Mouse (Mus musculus) frontal cortex, postnatal 10 days (tissue): Measurements from ENCODE around the gene Naaladl2.
"Not testable (repeated sequence)": the region's sequence is repeated elsewhere in the genome, so short reads cannot be mapped to it uniquely, and the experiment has no call there.

ENCODE experiments used
- DNase-seq, 2 experiments: peaks; one replicate each; pipeline ENCODE4 v3.0.0; 2022; ENCODE audit warnings: low spot score in 2 of 2, mixed read lengths in 1 of 2

The Naaladl2 gene

DNA sequence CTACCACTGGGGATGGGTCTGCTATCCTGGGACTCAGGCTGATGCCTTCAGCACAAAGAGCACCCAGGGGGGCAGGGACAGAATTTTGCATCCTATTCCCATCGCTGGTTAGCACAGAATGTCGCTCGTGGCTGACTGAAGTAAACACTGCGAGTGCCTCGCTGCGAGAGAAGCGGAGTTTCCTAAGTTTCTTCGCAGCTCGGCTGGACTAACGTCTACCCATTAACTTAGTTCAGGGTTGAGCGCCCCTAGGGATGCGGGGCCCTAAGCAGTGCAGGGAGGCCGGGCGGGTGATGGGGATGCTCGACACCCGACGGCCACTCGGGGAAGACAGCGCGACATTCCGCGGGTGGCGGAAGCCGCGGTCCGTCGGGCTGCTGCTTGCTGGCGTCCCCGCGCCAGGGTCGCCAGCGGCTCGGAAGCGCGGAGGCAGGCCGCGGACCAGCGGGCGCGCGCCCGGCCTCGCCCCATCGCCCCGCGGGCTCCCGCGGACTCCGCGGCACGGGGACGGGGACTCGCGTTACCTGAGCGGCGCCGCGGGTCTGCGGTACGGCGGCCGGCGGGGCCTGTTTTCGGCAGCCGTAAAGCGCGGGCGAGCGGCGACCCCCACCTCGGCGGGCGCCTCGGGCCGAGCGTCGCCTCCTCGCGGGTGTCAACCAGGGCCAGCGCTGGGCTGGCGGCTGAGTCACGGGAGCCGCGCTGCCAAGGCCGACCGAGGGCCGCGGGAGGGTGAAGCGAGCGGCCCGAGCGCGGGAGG lies at the start of gene Naaladl2:
Gene Naaladl2, minus strand, starts transcription at position 707 of the 757 bp plus-strand sequence.
- DNase-seq = peak; percentile 55 to 70

DNA sequence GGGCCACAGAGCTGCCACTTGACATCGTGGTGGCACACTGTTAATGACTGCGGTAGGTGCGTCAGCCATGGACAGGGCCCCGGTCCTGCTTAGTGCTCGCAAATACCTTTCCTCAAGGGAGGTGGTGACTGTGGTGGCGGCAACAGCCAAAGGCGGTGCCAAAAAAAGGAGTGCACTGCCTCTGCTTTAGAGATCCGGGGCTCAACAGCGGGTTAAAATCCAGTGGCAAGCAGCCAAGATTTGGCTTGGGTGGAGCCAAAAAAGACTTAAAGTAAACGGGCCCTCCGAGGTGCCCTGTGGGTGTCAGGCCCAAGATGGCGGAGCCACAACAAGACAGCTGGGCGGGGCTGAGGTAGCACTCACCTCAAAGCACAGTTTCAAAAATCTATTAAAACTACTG lies 7.7 kb upstream of the Naaladl2 start:
- no peak for DNase-seq

DNA sequence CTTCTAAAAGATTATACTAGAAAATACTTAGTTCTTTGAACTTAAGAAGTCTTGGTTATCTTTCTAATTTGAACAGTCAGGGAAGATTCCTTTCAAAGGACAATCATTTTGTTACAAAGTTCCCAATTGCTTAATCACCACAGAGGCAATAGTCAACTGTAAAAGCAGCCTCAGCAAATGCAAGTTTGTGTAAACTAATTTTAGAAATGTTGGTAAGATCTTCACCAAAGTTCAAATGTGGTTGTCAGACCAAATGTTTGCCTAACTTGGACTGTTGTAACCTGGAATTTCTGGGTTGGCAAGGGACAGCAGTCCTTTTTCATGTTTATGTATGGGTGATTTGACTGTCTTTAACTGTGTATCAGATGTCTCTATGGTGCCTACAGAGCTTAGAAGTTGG lies 3.2 kb upstream of the Naaladl2 start:
- no peak for DNase-seq

DNA sequence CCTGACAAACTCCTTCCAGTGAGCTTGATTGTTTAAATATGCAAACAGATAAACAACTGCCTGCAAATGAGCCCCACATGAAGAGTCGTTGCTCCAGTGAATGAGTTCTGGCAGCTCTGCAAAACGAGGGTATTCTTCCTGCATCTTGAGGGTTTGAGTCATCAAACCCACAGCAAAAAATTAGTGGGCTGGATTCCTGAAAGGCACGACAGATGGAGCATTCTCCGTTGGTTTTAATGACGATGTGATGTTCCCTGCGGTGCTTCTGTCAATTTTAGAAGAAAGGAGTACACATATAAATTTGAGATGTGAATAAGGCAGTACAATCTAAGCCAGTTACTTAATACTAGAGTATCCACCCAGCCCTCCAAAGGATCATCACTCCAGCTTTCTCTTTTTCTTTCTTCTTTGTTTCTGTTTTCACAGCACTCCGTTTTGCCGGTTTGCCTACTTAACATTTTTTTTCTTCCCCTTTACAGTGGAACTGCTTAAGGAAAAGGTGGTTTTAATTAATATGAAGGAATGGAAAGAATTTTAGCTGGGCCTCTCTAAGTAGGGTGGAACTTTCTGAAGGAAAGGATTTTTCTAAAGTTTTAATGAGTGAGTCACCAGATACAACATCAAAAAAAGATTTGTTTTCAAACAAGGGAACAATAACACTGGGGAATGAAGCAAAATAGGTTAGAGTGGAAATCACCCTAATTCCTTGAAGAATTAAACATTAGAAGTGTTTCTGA lies 1.1 kb upstream of the Naaladl2 start:
- peak; percentile 10 to 12 for DNase-seq

DNA sequence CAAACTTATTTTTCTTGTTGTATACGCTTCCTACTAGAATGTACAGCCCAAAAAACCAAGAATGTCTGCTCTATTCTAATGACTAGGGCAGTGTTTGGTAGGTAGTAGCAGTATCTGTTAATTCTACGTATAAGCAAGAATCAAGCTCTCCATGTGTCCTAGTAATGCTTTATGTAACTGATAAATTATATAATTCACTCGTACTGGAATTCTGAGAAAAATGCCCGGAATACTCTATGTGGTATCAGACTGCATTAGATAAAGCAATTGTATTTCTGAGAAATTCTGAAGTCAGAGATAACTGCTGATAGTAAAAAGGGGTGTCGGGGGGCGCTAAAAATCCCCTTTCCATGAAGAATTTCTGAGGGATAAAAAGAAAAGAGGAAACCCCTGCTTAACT lies 950 bp downstream of the Naaladl2 start:
- DNase-seq = no peak

DNA sequence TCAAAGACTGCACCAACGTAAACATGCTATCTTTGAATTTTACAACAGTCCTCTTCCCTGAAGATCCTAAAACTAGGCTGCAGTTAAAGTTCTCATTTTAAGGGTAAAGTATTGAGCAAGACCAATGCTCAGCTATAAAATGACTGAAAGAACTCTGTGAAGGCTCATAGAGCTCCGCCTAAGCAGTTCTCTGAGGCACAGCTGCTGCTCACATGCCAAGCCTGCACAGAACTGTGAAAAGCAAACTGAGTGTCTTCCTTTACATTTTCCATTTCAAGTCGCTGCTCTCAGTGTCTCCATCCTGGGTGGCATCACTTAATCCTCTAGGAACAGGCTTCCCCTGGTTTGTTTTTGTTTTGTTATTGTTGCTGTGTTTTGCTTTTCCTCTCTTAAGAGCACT lies 12.2 kb downstream of the Naaladl2 start:
- no peak for DNase-seq

DNA sequence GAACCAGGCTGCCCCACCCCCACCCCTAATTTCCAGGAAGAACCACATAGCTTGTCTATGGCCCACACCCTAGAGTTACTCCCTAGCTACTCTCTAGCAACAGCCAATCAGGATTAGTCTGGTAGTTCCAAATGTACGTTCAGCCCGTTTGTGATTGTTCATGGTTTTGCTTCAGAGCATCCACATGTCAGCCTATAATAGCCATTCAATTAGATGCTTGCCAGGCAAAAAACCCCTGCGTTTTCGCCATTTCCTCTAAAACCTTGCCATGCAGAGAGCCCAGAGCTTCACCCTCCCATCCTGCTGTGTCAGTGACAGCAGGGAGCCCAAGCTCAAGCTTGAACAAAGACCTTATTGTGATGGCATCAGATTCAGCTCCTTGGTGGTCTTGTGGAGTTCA lies 16.2 kb downstream of the Naaladl2 start:
- DNase-seq = no peak

DNA sequence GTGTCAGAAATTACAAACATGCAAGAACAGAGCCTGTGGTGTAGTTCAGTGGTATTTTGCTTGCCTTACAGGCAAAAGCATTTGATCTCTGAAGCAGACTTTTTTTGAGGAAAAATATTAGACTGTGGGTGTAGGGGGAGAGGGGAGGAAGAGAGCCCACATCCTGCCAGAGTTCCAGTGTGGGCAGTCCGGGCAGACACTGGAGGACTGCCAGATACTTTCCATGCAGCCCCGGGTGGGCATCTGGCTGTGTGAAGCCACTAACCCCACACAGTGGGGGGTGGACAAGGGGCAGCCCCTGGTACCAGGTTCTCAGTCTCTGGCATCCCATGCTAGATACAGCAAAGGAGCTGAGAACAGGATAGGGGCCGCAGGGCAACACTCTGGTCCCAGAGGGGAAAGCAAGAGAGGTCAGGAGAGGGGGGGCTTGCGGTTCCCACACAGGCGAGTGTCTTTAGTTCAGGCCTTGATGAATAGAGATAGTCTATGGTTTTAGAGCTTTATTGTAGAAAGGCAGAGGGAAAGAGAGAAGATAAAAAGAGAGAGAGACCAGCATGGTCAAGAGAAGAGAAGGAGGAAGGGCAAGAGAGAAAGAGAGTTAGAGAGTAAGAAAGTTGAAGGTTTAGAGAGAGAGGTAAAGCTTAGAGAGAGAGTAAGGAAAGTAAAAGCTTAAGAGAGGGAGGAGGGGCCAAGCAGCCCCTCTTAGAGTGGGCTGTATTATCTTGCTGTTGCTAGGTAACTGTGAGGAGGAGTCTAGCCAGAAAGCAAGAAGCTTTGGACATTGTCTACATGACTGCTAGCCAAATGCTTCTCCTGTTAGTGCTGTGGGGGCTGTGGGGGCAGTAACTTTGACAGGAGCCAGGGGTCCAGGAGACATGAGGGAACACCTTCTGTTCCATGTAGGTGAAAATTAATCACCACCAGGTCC lies 18.9 kb downstream of the Naaladl2 start:
- no peak for DNase-seq

DNA sequence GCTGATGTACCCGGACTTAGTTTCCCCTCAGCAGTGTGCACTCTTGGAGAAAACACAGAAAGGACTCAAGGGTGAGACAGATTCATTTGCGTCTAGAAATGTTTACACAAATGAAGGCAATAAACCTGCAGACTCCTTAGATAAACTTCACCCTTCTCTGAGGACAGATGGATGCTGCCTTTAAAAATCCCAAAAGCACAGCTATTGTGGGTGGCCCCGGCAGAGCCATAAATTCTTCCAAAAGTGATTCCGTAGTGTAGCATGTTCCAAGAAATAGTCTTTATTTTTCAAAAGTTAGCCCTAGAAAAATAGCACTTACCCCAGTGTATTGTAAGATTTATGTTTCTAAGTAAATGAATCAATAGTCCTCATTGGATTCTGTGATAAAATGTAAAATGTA lies 31.0 kb downstream of the Naaladl2 start:
- DNase-seq = no peak

DNA sequence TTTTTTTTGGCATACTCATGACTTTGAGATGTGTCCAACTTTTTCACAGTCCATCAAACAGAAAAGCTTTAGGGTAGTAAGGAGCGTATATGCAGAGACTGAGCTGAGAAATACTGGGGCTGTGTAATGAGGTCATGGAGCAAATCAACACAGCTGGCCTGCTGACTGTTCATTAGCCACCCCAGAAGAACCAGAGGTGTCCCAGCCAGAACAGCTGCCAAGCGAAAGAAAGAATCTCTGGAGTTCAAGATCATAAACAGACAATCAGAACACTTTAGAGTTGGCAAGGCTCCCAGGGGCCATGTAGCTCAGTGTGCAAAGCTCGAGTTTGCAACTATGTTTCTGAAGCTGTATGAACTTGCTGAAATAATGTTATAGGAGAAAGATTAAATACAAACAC lies 35.1 kb downstream of the Naaladl2 start:
- DNase-seq = no peak

DNA sequence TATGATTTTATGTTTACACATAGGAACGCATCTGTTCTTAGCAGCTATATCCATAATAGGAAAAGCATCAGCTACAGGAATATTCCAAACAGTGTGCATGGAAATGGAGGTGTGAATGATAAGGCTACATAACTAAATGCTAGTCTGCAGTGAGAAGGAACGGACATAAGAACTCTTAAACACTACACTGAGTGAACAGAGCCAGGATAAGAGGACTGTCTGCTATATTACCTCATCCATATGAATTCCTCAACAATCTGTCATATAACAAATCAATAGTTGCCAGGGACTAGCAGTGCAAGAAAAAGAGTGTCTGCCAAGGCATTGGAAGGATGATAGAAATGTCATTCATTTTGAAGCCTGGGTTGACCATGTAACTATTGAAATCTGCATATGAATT lies 51.1 kb downstream of the Naaladl2 start:
- DNase-seq = no peak

DNA sequence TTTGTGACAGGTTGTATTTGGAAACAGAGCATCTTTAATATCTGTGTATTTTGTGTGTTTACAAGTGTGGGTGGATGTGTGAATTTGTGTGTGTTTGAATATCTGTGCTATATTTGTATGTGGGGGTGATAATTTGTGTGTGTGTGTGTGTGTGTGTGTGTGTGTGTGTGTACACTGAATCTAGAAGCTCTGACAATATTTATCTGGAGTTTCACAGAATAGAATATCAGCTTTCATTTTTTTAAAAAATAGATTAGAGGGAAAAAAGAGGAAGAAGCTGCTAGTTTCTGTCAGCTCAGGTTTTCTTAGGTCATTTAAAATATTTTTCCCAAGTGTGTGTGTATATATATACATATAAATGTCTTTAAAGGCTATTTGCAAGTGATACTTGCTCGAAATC lies 68.3 kb downstream of the Naaladl2 start:
- DNase-seq = no peak

DNA sequence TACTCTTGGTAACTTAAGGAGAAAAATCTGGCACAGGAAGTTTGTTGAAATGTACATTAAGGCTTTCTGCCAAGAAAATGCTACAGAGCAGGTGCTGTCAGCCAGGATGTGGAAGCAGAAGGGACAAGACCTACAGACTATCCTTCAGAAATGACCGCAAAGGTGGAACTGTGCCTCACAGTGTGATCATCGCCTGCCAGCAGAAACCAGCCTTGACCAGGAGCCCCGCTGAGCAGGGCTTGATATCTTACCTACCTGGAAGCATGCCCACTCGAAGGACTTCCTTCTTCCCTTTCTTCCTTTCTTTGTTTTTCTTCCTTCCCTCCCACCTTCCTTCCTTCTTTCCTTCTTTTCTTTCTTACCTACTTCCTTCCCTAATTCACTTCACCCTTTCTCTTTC lies 69.8 kb downstream of the Naaladl2 start:
- DNase-seq = no peak

DNA sequence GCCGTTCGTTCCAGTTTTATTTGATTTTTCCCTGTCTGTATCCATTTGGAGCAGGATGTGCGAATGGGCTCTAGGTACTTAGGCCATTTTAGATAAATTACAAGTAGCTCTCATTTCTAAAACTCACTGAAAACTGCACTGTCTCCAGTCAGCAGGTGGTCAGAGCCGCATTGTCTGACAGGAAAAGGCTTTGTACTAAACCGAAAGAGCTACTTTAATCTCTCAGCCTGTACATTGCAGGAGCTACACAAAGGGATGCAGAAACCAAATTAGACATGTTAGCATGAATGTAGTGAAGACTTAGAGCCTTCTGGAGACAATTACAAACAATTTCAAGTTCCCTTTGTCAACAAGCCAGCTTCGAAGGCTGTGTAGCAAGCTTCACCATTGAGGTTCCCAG lies 70.2 kb downstream of the Naaladl2 start:
- no peak for DNase-seq

DNA sequence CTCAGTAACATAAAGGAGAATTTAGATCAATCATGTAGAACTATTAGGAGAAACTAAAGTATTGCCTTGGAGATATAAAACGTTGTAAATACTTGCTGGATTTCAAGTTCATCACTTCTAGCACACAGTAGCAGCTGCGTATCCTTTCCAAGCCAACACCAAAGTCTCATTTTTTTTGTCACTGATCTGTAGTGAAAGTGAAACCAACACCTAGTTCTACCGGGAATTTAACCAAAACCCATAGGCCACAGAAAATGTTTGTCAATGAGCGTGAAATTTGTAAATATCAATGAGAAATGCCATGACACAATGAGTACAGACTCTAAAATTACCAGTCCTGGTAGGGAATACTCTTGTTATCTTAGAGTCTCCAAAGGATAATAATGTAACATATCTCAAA lies 80.8 kb downstream of the Naaladl2 start:
- DNase-seq = no peak

DNA sequence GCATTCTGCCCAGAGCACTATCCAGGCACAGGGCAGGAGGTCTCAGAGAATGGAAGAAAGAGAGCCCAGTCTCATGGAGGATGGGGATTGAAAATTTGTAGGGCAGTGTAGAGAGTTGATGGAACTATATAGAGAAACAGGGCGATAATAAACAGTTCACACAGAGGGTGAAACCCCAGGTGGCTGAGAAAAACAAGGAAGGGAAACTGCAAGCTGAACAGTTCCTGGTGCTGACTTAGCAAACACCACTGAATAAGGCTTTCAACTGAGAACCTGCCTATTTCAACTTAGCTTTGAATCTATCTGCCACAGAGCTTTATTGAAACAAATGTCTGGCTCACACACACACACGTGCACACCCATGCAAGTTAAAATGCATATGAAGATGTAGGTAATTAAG lies 91.1 kb downstream of the Naaladl2 start:
- DNase-seq = no peak

DNA sequence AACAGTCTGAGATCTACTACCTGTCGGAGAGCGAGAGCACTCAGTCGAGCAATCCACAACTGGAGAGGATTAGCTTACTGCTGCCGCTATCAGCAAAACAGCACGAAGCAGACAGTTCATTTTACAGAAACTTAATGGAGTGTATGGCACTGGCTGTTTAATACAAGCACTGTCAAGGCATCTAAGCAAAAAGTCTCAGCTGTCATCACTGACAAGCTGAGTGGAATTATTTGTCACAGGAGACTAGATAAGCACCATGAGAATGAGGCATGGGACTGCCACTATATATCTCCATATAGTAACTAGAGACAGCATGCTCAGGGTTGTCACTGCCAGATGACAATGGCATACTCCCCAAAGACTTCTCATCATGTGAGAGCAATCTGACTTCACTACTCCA lies 124.1 kb downstream of the Naaladl2 start:
- no peak for DNase-seq

DNA sequence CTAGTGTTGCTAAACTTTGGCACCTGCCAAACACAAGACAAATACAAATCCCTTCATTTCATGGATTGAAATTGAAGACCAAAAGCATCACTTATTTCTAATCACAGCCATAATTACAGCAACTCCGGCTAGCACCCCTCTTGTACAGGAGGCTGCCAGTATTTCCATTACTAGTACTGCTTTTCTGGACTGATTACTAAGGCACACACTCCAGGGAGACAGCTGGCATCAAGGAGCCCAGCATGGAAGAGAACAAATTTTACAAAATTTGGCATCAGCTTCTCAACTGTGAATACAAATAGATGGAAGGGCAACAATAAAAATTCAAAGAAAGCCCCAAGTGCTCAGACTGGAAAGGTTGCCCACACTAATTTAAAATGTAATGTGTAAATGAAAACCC lies 133.3 kb downstream of the Naaladl2 start:
- DNase-seq = no peak

DNA sequence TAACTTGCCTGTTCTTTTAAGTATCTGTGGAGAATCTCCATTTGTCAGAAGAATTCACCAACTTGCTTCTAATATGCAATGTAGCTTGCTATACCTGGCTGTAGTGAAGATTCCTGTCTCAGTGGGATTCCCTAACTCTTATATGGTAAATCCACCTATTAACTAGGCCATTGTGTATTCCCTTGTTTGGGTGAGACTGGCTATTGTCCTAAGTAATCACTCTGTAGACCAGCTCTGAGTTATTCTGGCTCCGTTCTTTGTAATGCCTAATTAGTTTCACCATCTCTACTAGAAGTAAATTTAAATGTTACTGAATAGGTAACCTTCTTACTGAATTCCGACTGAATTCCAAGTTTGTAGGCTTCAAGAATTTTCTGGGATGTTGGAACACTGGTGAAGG lies 137.3 kb downstream of the Naaladl2 start:
- DNase-seq = not testable (repeated sequence)

DNA sequence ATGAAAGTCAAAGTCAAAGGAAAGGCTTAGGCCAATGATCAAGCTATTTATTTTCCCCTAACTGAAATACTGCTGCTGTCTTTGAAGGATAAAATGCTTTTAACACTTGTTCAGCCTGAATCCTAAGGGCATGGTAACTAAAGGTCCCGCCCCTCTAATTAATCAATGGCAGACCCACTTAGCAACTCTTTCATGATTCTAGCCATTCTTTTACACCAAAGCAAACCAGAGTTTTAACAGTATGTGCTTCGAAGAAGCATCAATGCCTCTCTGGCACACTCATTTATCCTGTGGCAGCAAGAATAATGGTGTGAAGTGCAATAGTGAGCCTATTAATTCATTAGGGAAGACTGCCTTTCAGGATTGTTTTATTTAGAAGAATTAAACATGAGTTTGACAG lies 151.5 kb downstream of the Naaladl2 start:
- DNase-seq = no peak

DNA sequence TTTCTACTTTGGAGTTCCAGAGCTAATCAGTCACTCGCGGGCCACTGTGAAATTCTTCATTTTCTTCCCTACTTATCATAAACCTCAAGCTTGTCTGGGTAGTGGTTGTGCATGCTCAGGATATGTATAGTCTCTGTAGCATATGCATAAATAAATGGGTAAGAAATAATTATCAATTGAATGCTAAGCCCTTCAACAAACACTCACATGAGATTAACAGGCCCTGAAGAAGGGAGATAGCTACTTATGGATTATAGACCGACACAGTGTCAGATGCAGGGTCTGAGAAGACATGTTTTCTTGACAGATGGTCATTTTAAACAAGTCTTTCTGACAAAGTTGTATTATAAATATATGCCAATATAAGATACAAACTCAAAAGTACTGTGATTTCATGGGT lies 152.0 kb downstream of the Naaladl2 start:
- no peak for DNase-seq

DNA sequence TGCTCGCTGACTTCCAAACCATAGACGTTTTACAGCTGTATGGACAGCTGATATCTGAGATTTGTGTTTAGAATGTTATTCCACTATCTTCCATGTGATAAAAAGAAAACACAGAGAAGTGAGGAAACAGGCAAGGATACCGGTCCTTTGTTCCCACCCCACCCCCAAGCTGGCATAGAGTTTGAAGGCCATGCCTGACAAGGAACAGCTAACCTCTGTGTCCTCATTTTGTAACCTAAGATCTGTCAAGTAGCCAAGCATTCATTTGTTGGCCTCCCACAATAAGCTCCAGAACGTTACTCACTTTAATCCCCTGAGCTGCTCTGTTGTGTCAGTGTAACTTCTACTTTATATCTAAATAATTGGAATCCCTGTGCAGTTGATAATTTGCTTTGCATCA lies 161.9 kb downstream of the Naaladl2 start:
- no peak for DNase-seq
